Mouse (Mus musculus): ENCODE results near the gene Tspan13. TPM values are rescaled to one million over a fixed set of nuclear protein-coding genes. Genes with fewer than 3 reads are reported as not detected.

The Tspan13 gene
- polyA plus RNA-seq, 1 experiment, result 294 TPM

- no peak overlapping the region for H3K4me3 ChIP-seq (ENCODE audit: control insufficient read depth, insufficient read depth, low read length)
- DNase-seq, result no peak
- WGBS, result 94% methylated on average over 6 of the region's 6 CpGs
Observed at GRCm38 (mm10) chr12:35977633-35978246, 64.6 kb downstream of the Tspan13 start.

DNA sequence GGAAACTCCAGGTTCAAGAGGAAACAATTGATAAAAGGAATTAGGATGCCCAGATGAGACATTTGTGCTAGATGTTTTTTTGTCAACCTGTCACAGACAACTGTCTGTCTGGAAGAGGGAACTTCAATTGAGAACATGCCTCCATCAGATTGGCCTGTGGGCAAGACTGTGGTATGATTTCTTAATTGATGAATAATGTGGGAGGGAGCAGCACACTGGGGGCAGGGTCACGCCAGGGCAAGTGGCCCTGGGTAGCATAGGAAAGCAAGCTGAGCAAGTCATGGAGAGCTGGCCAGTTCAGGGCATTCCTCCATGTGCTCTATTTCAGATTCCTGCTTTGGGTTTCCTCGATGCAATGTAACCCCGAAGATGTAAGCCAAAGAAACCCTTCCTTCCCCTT, 66.4 kb downstream of the Tspan13 start:
- H3K27ac ChIP-seq (ENCODE audit: control insufficient read depth, insufficient read depth, low read length), result no peak overlapping the region
- no peaks in the 10 kb centered on the region for H3K36me3 ChIP-seq (ENCODE audit: control insufficient read depth, insufficient read depth, low read length)
- no peak for DNase-seq
- no peaks in the 10 kb centered on the region for H3K4me1 ChIP-seq (replicated peaks; ENCODE audit: control insufficient read depth, insufficient read depth, low read length)
- no peaks in the 10 kb centered on the region for H3K27me3 ChIP-seq (ENCODE audit: control insufficient read depth, insufficient read depth, low read length)
- TF ChIP-seq CTCF (IDR thresholded peaks at IDR 0.05; ENCODE audit: borderline replicate concordance, control insufficient read depth, extremely low read depth, insufficient read depth, low read length, poor library complexity) (no peak), POLR2A (IDR thresholded peaks at IDR 0.05; ENCODE audit: control insufficient read depth, extremely low read depth, insufficient read depth, low read length, poor library complexity) (no peak)
- H3K4me3 ChIP-seq (ENCODE audit: control insufficient read depth, insufficient read depth, low read length), result no peak overlapping the region
- WGBS, result 25% methylated on average over 3 of the region's 3 CpGs

More at GRCm38 (mm10) chr12:35977633-35978246, 64.6 kb downstream of the Tspan13 start:
- TF ChIP-seq POLR2A (IDR thresholded peaks at IDR 0.05; ENCODE audit: control insufficient read depth, extremely low read depth, insufficient read depth, low read length, poor library complexity) (no peak), CTCF (IDR thresholded peaks at IDR 0.05; ENCODE audit: borderline replicate concordance, control insufficient read depth, extremely low read depth, insufficient read depth, low read length, poor library complexity) (no peak)
- Histone ChIP-seq H3K36me3 (ENCODE audit: control insufficient read depth, insufficient read depth, low read length) (no peaks in the 10 kb centered on the region), H3K4me1 (replicated peaks; ENCODE audit: control insufficient read depth, insufficient read depth, low read length) (peaks cover 3% of the 10 kb centered on the region), H3K27me3 (ENCODE audit: control insufficient read depth, insufficient read depth, low read length) (no peaks in the 10 kb centered on the region), H3K27ac (ENCODE audit: control insufficient read depth, insufficient read depth, low read length) (no peak overlapping the region)

GRCm38 (mm10) chr12:35966768-35967141, 75.5 kb downstream of the Tspan13 start:
- no peak for DNase-seq
- H3K27me3 ChIP-seq (ENCODE audit: control insufficient read depth, insufficient read depth, low read length), result no peaks in the 10 kb centered on the region
- no peaks in the 10 kb centered on the region for H3K4me1 ChIP-seq (replicated peaks; ENCODE audit: control insufficient read depth, insufficient read depth, low read length)
- WGBS, result 87% methylated on average over 7 of the region's 7 CpGs
- H3K36me3 ChIP-seq (ENCODE audit: control insufficient read depth, insufficient read depth, low read length), result no peaks in the 10 kb centered on the region
- H3K4me3 ChIP-seq (ENCODE audit: control insufficient read depth, insufficient read depth, low read length), result no peak overlapping the region
- no peak for TF ChIP-seq POLR2A (IDR thresholded peaks at IDR 0.05; ENCODE audit: control insufficient read depth, extremely low read depth, insufficient read depth, low read length, poor library complexity)
- no peak for TF ChIP-seq CTCF (IDR thresholded peaks at IDR 0.05; ENCODE audit: borderline replicate concordance, control insufficient read depth, extremely low read depth, insufficient read depth, low read length, poor library complexity)
- H3K27ac ChIP-seq (ENCODE audit: control insufficient read depth, insufficient read depth, low read length), result no peak overlapping the region

DNA sequence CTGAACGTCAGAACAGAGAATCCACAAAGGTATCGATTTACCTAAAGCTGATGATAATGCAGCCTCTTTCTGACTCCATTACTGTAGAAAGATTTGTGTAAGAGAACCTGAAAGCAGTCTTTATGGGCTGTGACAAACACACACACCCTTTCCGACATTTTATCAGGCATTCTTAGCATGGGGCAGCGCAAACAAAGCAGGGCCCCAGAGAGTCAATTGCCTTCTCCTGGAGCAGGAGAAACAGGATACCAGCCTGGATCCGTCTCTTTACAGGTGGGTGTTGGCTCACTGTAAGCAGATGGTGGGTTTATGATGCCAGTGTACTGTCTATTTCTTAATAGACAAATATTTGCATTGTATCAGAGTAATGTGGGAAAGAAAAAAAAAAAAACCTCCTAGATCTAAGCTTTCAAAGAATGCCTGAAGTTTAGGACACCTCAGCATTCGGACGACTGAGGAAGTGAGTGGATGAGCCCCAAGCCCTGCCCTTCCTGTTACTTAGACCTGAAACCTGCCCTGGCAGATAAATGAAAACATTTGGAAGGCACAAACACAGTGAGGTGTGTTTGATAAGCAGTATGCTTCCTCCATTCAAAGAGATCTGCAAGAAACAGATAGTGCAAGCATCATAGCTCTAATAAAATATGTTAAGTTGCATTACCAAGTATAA, 76.1 kb downstream of the Tspan13 start:
- WGBS, result 90% methylated on average over 7 of the region's 7 CpGs
- no peak overlapping the region for H3K27ac ChIP-seq (ENCODE audit: control insufficient read depth, insufficient read depth, low read length)

More for the DNA sequence above, 76.1 kb downstream of the Tspan13 start:
- DNase-seq, result no peak
- Histone ChIP-seq H3K36me3 (ENCODE audit: control insufficient read depth, insufficient read depth, low read length) (no peaks in the 10 kb centered on the region), H3K4me3 (ENCODE audit: control insufficient read depth, insufficient read depth, low read length) (no peak overlapping the region), H3K4me1 (replicated peaks; ENCODE audit: control insufficient read depth, insufficient read depth, low read length) (no peaks in the 10 kb centered on the region), H3K27me3 (ENCODE audit: control insufficient read depth, insufficient read depth, low read length) (no peaks in the 10 kb centered on the region)
- TF ChIP-seq CTCF (IDR thresholded peaks at IDR 0.05; ENCODE audit: borderline replicate concordance, control insufficient read depth, extremely low read depth, insufficient read depth, low read length, poor library complexity) (no peak), POLR2A (IDR thresholded peaks at IDR 0.05; ENCODE audit: control insufficient read depth, extremely low read depth, insufficient read depth, low read length, poor library complexity) (no peak)

Other genes with a start within 250 kb of the Tspan13 start
- gene Agr3, start 116.9 kb downstream of the Tspan13 start, polyA plus RNA-seq (2012; rRNA removed), result 0.18 TPM in 1 of 2 replicates, not detected in the other
- gene Agr2, start 49.6 kb downstream of the Tspan13 start, polyA plus RNA-seq (2012; rRNA removed), result 0.29 and 0.69 TPM in 2 replicates
- gene Ankmy2, start 114.6 kb upstream of the Tspan13 start, polyA plus RNA-seq (2012; rRNA removed), result 7.4 and 7.6 TPM in 2 replicates
- gene Bzw2, start 115.6 kb upstream of the Tspan13 start, polyA plus RNA-seq (2012; rRNA removed), result 34.0 and 36.7 TPM in 2 replicates
- not detected in 2 replicates for gene Lrrc72, start 210.9 kb upstream of the Tspan13 start, polyA plus RNA-seq (2012; rRNA removed)

All from thymus, adult 2 months (tissue).